Mouse (Mus musculus) left cerebral cortex, postnatal 25 days (tissue): ENCODE results near the gene Galntl6. TPM values are rescaled to one million over a fixed set of nuclear protein-coding genes. Genes with fewer than 3 reads are reported as not detected.
"Not testable (repeated sequence)": the region's sequence is repeated elsewhere in the genome, so short reads cannot be mapped to it uniquely, and the experiment has no call there.

Experiments
- DNase-seq, 2 experiments: peaks; one replicate each; pipeline ENCODE4 v3.0.0; 2022; ENCODE audit warnings: low spot score in 2 of 2, mixed read lengths in 1 of 2
- intact Hi-C: fragments of 180-260 bp; cut with DNase I; formaldehyde crosslinking; loops from one replicate; pipeline ENCODE4 v1.15.1; 2025
- total RNA-seq, 2 experiments: library from RNA; stranded (reverse); gene quantifications; 2 replicates each; pipeline ENCODE4 v1.2.3; 2021

Galntl6 gene
- total RNA-seq, 2 experiments from 2014 or later = 31.5 to 31.7 TPM

GRCm38 (mm10) chr8:58660019-58660418, 252.4 kb downstream of the Galntl6 start:
- intact Hi-C loops = loop anchor here (10.0 kb wide), 1 partner anchor 1805 kb away; no protein-coding TSS in a partner anchor
- no peak for DNase-seq

GRCm38 (mm10) chr8:58655631-58656030, 256.8 kb downstream of the Galntl6 start:
- intact Hi-C loops = no loop called here
- peak in 1 of 2 experiments; percentile 74 for DNase-seq

- intact Hi-C loops = no loop called here
- DNase-seq = no peak
These were observed 306.0 kb downstream of the Galntl6 start for GRCm38 (mm10) chr8:58606451-58606850.

GRCm38 (mm10) chr8:58604751-58605150, 307.7 kb downstream of the Galntl6 start:
- intact Hi-C loops = no loop called here
- DNase-seq = no peak

- DNase-seq = no peak
- intact Hi-C loops = no loop called here
These were observed 314.6 kb downstream of the Galntl6 start for GRCm38 (mm10) chr8:58597834-58598233.

- no peak for DNase-seq
- intact Hi-C loops = no loop called here
These were observed 337.1 kb downstream of the Galntl6 start for GRCm38 (mm10) chr8:58575346-58575745.

GRCm38 (mm10) chr8:58568086-58568485, 344.4 kb downstream of the Galntl6 start:
- intact Hi-C loops = no loop called here
- no peak for DNase-seq

- intact Hi-C loops = loop anchor here (2.0 kb wide), 1 partner anchor 1901 kb away; no protein-coding TSS in a partner anchor
- DNase-seq = peak; percentile 18 to 46
These were observed 346.3 kb downstream of the Galntl6 start for GRCm38 (mm10) chr8:58566115-58566514.

- no peak for DNase-seq
- intact Hi-C loops = no loop called here
These were observed 376.7 kb downstream of the Galntl6 start for GRCm38 (mm10) chr8:58535781-58536180.

GRCm38 (mm10) chr8:58534631-58535030, 377.8 kb downstream of the Galntl6 start:
- intact Hi-C loops = no loop called here
- no peak for DNase-seq

GRCm38 (mm10) chr8:58523443-58523842, 389.0 kb downstream of the Galntl6 start:
- no peak for DNase-seq
- intact Hi-C loops = no loop called here

GRCm38 (mm10) chr8:58521932-58522331, 390.5 kb downstream of the Galntl6 start:
- intact Hi-C loops = no loop called here

GRCm38 (mm10) chr8:58510516-58510915, 401.9 kb downstream of the Galntl6 start:
- no peak for DNase-seq
- intact Hi-C loops = no loop called here

More at GRCm38 (mm10) chr8:58521932-58522331, 390.5 kb downstream of the Galntl6 start:
- DNase-seq = no peak

GRCm38 (mm10) chr8:58509051-58509450, 403.4 kb downstream of the Galntl6 start:
- DNase-seq = no peak
- intact Hi-C loops = no loop called here

- intact Hi-C loops = no loop called here
- DNase-seq = no peak
These were observed 425.3 kb downstream of the Galntl6 start for GRCm38 (mm10) chr8:58487099-58487498.

GRCm38 (mm10) chr8:58463342-58463741, 449.1 kb downstream of the Galntl6 start:
- intact Hi-C loops, DNase-seq: not testable (repeated sequence)

- no peak for DNase-seq
- intact Hi-C loops = no loop called here
These were observed 469.7 kb downstream of the Galntl6 start for GRCm38 (mm10) chr8:58442696-58443095.

- intact Hi-C loops = no loop called here
- DNase-seq = no peak
These were observed 494.0 kb downstream of the Galntl6 start for GRCm38 (mm10) chr8:58418481-58418880.

- DNase-seq = no peak
- intact Hi-C loops = no loop called here
These were observed 494.9 kb downstream of the Galntl6 start for GRCm38 (mm10) chr8:58417551-58417950.

- no peak for DNase-seq
- intact Hi-C loops = no loop called here
These were observed 515.9 kb downstream of the Galntl6 start for GRCm38 (mm10) chr8:58396500-58396899.

- intact Hi-C loops = no loop called here
- DNase-seq = no peak
These were observed 516.6 kb downstream of the Galntl6 start for GRCm38 (mm10) chr8:58395879-58396278.

- intact Hi-C loops = no loop called here
- peak in 1 of 2 experiments; percentile 15 for DNase-seq
These were observed 540.1 kb downstream of the Galntl6 start for GRCm38 (mm10) chr8:58372389-58372788.
